In the genomic region with DNA sequence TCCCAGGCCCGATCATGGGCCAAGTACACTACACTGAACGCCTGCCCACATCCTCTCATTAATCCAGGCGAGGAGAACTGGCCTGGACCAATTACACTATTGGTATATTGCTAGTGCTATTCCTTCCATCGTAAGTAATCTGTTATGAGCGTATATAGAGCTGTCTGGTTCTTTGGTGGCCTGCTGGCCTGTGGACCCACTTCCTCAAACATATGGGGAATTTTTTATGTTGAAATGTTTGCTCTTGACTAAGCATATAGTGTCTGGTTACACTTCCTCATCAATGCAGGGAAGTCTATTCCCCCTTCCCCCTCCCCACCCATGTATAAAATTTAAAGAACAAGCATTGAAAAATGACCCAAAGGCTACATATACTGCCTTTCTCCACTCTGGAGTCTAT, we compare ENCODE assay signal across 14 mouse cellular contexts. TPM values are rescaled to one million over a fixed set of nuclear protein-coding genes. Genes with fewer than 3 reads are reported as not detected.
A peak's percentile ranks its signal among the peaks of the same experiment; 100 is the strongest.
DNase-seq lines count a peak whose midpoint lies in the region; ATAC-seq and TF ChIP-seq lines count a peak whose summit lies in the region.
"Had no signal": no experiment of that assay in that cellular context is flagged by ENCODE, and none has a peak within 500 bp of the region (broad histone marks: within the 10 kb centered on the region; RNA-seq: fewer than 3 reads in every experiment).

No protein-coding gene starts in this region.

- in situ Hi-C loops in CH12.LX (cut with MboI; ENCODE audit: low pct_ligation_motif_present, low pct_unique_long_range_greater_than_20kb, low sequenced_read_pairs): no loop called here

- no peak for TF ChIP-seq POLR2A in CH12.LX (IDR thresholded peaks at IDR 0.05; ENCODE audit: low read depth, low read length)

- no peaks in the 10 kb centered on the region for H3K79me2 ChIP-seq in CH12.LX (replicated peaks; ENCODE audit: control insufficient read depth, extremely low read depth, insufficient read depth, poor library complexity, severe bottlenecking)

- TF ChIP-seq RAD21 in CH12.LX (IDR thresholded peaks at IDR 0.05; ENCODE audit: low read depth, low read length): no peak

- H3K9me3 ChIP-seq in lung, embryonic 14.5 days (ENCODE audit: low read depth, low read length): no peaks in the 10 kb centered on the region
- peaks cover 11% of the 10 kb centered on the region for H3K9me3 ChIP-seq in CH12.LX (replicated peaks; ENCODE audit: low read length)
- H3K9me3 ChIP-seq: heart, embryonic 15.5 days had no signal

- peak; percentile 26; the same call in 1 of the 2 replicates for TF ChIP-seq EP300 in CH12.LX (IDR thresholded peaks at IDR 0.05; ENCODE audit: low read length)

- dilution Hi-C loops in CH12.LX (cut with MboI; ENCODE audit: extremely low pct_ligation_motif_present, extremely low pct_unique_long_range_greater_than_20kb, low sequenced_read_pairs): no loop called here

- TF ChIP-seq CTCF in lung, embryonic 14.5 days (IDR thresholded peaks at IDR 0.05; ENCODE audit: low read depth): no peak
- TF ChIP-seq CTCF in CH12.LX (conservative IDR thresholded peaks at IDR 0.05 in 1 of 2, IDR thresholded peaks at IDR 0.05 in 1 of 2; ENCODE audit: low read depth in 2 of 2, low read length in 2 of 2): no peak

- peak; percentile 31; the same call in 1 of the 2 replicates for ATAC-seq in lung, embryonic 14.5 days (ENCODE audit: insufficient read depth)
- peak; percentile 49 to 54; a peak in 3 of 4 replicates for ATAC-seq in hematopoietic stem cell, adult 5-6 weeks (replicated peaks in 1 of 2; ENCODE audit: insufficient read depth in 1 of 2, low FRiP score in 2 of 2, low TSS enrichment in 1 of 2, low read depth in 1 of 2, poor library complexity in 2 of 2, severe bottlenecking in 2 of 2)
- ATAC-seq: forebrain, embryonic 14.5 days had no signal

- no peak overlapping the region for H3K27ac ChIP-seq in lung, embryonic 14.5 days (ENCODE audit: low read depth)
- peak overlapping the region; percentile 39; the same call in 1 of the 2 replicates for H3K27ac ChIP-seq in CH12.LX (ENCODE audit: insufficient read depth, low read depth)
- H3K27ac ChIP-seq: embryonic facial prominence, embryonic 13.5 days; heart, embryonic 15.5 days; hindbrain, embryonic 14.5 days had no signal

- H3K4me1 ChIP-seq in lung, embryonic 14.5 days (ENCODE audit: insufficient read depth): no peaks in the 10 kb centered on the region
- H3K4me1 ChIP-seq in CH12.LX (ENCODE audit: control insufficient read depth in 1 of 2, insufficient read depth in 2 of 2): peaks cover 19 to 37% of the 10 kb centered on the region in 2 experiments
- H3K4me1 ChIP-seq: heart, embryonic 15.5 days had no signal

- no peak overlapping the region for H3K4me3 ChIP-seq in lung, embryonic 14.5 days (ENCODE audit: low read depth, low read length)
- no peak overlapping the region for H3K4me3 ChIP-seq in CH12.LX (replicated peaks in 1 of 3; ENCODE audit: low read depth in 2 of 3, low read length in 2 of 3, poor library complexity in 1 of 3)
- H3K4me3 ChIP-seq: embryonic facial prominence, embryonic 13.5 days; heart, embryonic 15.5 days had no signal

- no peaks in the 10 kb centered on the region for H3K27me3 ChIP-seq in lung, embryonic 14.5 days (ENCODE audit: insufficient read depth, low read length)
- no peaks in the 10 kb centered on the region for H3K27me3 ChIP-seq in CH12.LX (replicated peaks)
- H3K27me3 ChIP-seq: embryonic facial prominence, embryonic 13.5 days; heart, embryonic 15.5 days had no signal

- 57% methylated on average over 5 of the region's 5 CpGs for WGBS in lung, embryonic 14.5 days

- no peak for DNase-seq in lung, embryonic 14.5 days
- no peak for DNase-seq in lung, postnatal 10 days
- DNase-seq in CH12.LX (ENCODE audit: extremely low read depth): peak; percentile 66
- DNase-seq in monocyte, adult 2 months (ENCODE audit: low read depth in 1 of 2, low spot score in 2 of 2): peak; percentile 49 to 68
- DNase-seq in thymus, postnatal 10 days (ENCODE audit: low spot score in 2 of 2): no peak
- DNase-seq in embryo, embryonic 11 days: no peak
- DNase-seq in right cerebral cortex, adult 2 months (ENCODE audit: low spot score in 2 of 2): no peak
- DNase-seq: cerebellum, adult 9-10 months; midbrain, embryonic 14.5 days had no signal

- no peaks in the 10 kb centered on the region for H3K36me3 ChIP-seq in lung, embryonic 14.5 days (ENCODE audit: insufficient read depth)
- no peaks in the 10 kb centered on the region for H3K36me3 ChIP-seq in CH12.LX (replicated peaks in 1 of 2; ENCODE audit: control insufficient read depth in 1 of 2, insufficient read depth in 1 of 2, low read length in 1 of 2)
- H3K36me3 ChIP-seq: embryonic facial prominence, embryonic 13.5 days; heart, embryonic 15.5 days had no signal

- no peak overlapping the region for H3K4me2 ChIP-seq in lung, embryonic 14.5 days
- no peak overlapping the region for H3K4me2 ChIP-seq in CH12.LX (ENCODE audit: insufficient read depth, low read depth, poor library complexity, severe bottlenecking)
- H3K4me2 ChIP-seq: embryonic facial prominence, embryonic 13.5 days; heart, embryonic 15.5 days; hindbrain, embryonic 14.5 days had no signal

- no peak overlapping the region for H3K9ac ChIP-seq in lung, embryonic 14.5 days
- no peak overlapping the region; the same call in 1 of the 2 replicates for H3K9ac ChIP-seq in CH12.LX (ENCODE audit: insufficient read depth, low read depth)
- H3K9ac ChIP-seq: embryonic facial prominence, embryonic 13.5 days; heart, embryonic 15.5 days; hindbrain, embryonic 14.5 days had no signal

TF ChIP-seq in CH12.LX, 34 proteins besides CTCF, POLR2A, EP300 and RAD21:
- TF ChIP-seq USF1 (IDR thresholded peaks at IDR 0.05; ENCODE audit: low read depth, low read length): no peak
- 0 out of 2 replicates have a peak, but pooled peaks have one; percentile 9 for TF ChIP-seq ELF1 (IDR thresholded peaks at IDR 0.05; ENCODE audit: low read depth, low read length)

RNA-seq across cellular contexts. Expression of a gene that starts 24.8 kb away (rescaled TPM):
- polyA plus RNA-seq in lung, embryonic 14.5 days (2014; fragmentation: Nextera tagmentation; extraction: Ambion mirVana): 47.7 and 52.1 TPM in 2 replicates
- 26.3 and 36.1 TPM in 2 replicates for total RNA-seq in CH12.LX (2012; rRNA removed)
- 29.6 and 32.1 TPM in 2 replicates for total RNA-seq in CH12.LX (2014; rRNA removed)
- polyA plus RNA-seq in CH12.LX (2012; ENCODE audit: insufficient read length, low read depth): 38.8 and 39.2 TPM in 2 replicates
- total RNA-seq in hematopoietic stem cell, adult 5-6 weeks (2017): 7.1 and 7.5 TPM in 2 replicates

RNA-seq across cellular contexts. Expression of a gene that starts 37.0 kb away (rescaled TPM):
- 73.3 and 73.6 TPM in 2 replicates for polyA plus RNA-seq in lung, embryonic 14.5 days (2014; fragmentation: Nextera tagmentation; extraction: Ambion mirVana)
- total RNA-seq in CH12.LX (2012; rRNA removed): 32.1 and 32.8 TPM in 2 replicates
- total RNA-seq in CH12.LX (2014; rRNA removed): 34.9 and 40.3 TPM in 2 replicates
- polyA plus RNA-seq in CH12.LX (2012; ENCODE audit: insufficient read length, low read depth): 40.1 and 49.4 TPM in 2 replicates
- total RNA-seq in hematopoietic stem cell, adult 5-6 weeks (2017): 46.4 and 55.3 TPM in 2 replicates

Comparison
In these comparisons a context has a peak if more than half of its experiments do, and no peak if none do; other contexts are left out.
1. DNase-seq: peak in CH12.LX (single experiment) and monocyte, adult 2 months (2 of 2); none in lung, embryonic 14.5 days (single experiment), lung, postnatal 10 days (single experiment), thymus, postnatal 10 days (0 of 2), embryo, embryonic 11 days (single experiment) and right cerebral cortex, adult 2 months (0 of 2).